Mouse (Mus musculus): ENCODE data around the gene Plxnd1. TPM values are rescaled to one million over a fixed set of nuclear protein-coding genes. Genes with fewer than 3 reads are reported as not detected.

Plxnd1 gene
- polyA plus RNA-seq, 1 experiment from 2014 or later: 45.4 TPM

- no peak for DNase-seq (ENCODE audit: low spot score)
Observed at GRCm38 (mm10) chr6:115957681-115958080, 37.1 kb downstream of the Plxnd1 start.

- no peak for DNase-seq (ENCODE audit: low spot score)
Observed at GRCm38 (mm10) chr6:115956922-115957601, 37.7 kb downstream of the Plxnd1 start.

- no peak for DNase-seq (ENCODE audit: low spot score)
Observed at GRCm38 (mm10) chr6:115956418-115956921, 38.3 kb downstream of the Plxnd1 start.

- DNase-seq (ENCODE audit: low spot score): no peak
Observed at GRCm38 (mm10) chr6:115955664-115956063, 39.1 kb downstream of the Plxnd1 start.

- DNase-seq (ENCODE audit: low spot score): no peak
Observed at GRCm38 (mm10) chr6:115955169-115955568, 39.6 kb downstream of the Plxnd1 start.

- no peak for DNase-seq (ENCODE audit: low spot score)
Observed at GRCm38 (mm10) chr6:115954506-115955074, 40.2 kb downstream of the Plxnd1 start.

GRCm38 (mm10) chr6:115946389-115946788 lies 48.4 kb downstream of the Plxnd1 start:
- no peak for DNase-seq (ENCODE audit: low spot score)

GRCm38 (mm10) chr6:115945633-115946032 lies 49.2 kb downstream of the Plxnd1 start:
- no peak for DNase-seq (ENCODE audit: low spot score)

- DNase-seq (ENCODE audit: low spot score): no peak
Observed at GRCm38 (mm10) chr6:115944638-115945037, 50.2 kb downstream of the Plxnd1 start, which contains the start of gene H1foo. TSS of gene H1foo (plus strand) at chr6:115944938.

GRCm38 (mm10) chr6:115943498-115944427 lies 51.0 kb downstream of the Plxnd1 start:
- no peak for DNase-seq (ENCODE audit: low spot score)

- peak; percentile 73 for DNase-seq (ENCODE audit: low spot score)
Observed at GRCm38 (mm10) chr6:115941128-115941527, 53.7 kb downstream of the Plxnd1 start.

GRCm38 (mm10) chr6:115940603-115941002 lies 54.2 kb downstream of the Plxnd1 start:
- DNase-seq (ENCODE audit: low spot score): no peak

GRCm38 (mm10) chr6:115938798-115939197 lies 56.0 kb downstream of the Plxnd1 start:
- DNase-seq (ENCODE audit: low spot score): no peak

GRCm38 (mm10) chr6:115938011-115938410 lies 56.8 kb downstream of the Plxnd1 start:
- DNase-seq (ENCODE audit: low spot score): no peak

GRCm38 (mm10) chr6:115935544-115935943 lies 59.3 kb downstream of the Plxnd1 start:
- DNase-seq (ENCODE audit: low spot score): no peak

GRCm38 (mm10) chr6:115932391-115932790 lies 62.4 kb downstream of the Plxnd1 start:
- no peak for DNase-seq (ENCODE audit: low spot score)

GRCm38 (mm10) chr6:115931639-115932038 lies 63.2 kb downstream of the Plxnd1 start, which contains the start of gene Rho:
TSS of gene Rho (plus strand) at chr6:115931748.
- no peak for DNase-seq (ENCODE audit: low spot score)

GRCm38 (mm10) chr6:115930018-115930417 lies 64.8 kb downstream of the Plxnd1 start:
- no peak for DNase-seq (ENCODE audit: low spot score)

GRCm38 (mm10) chr6:115927292-115928242 lies 67.2 kb downstream of the Plxnd1 start:
- DNase-seq (ENCODE audit: low spot score): no peak

- DNase-seq (ENCODE audit: low spot score): no peak
Observed at GRCm38 (mm10) chr6:115926416-115926815, 68.4 kb downstream of the Plxnd1 start.

Data from thymus, postnatal 0 days (tissue).